Mouse (Mus musculus) ES-E14 (cell line): ENCODE measurements at regions not wholly inside any gene's neighbourhood (a gene's known extent, or its start where the extent isn't known, plus 50 kb on each side); places are given as distances from the start of the nearest gene placed in this dataset.

Source experiments
- CHD2 ChIP-seq: IDR thresholded peaks from 2 replicates; pipeline ENCODE4 v1.6.1; 2014; ENCODE audit warnings: mild to moderate bottlenecking, low read depth, low read length, inconsistent platforms
- ZNF384 ChIP-seq: IDR thresholded peaks from 2 replicates; pipeline ENCODE4 v1.6.1; 2012; ENCODE audit warnings: low read depth, low read length, inconsistent platforms

- TF ChIP-seq ZNF384 (no peak), CHD2 (no peak)
Observed at GRCm38 (mm10) chr19:19885933-19886710, 504.6 kb downstream of the Anxa1 start.
